Mouse (Mus musculus) testis, postnatal 14 days (tissue): ENCODE measurements around the gene Hapln3.

Experiments
- DNase-seq: peaks from one replicate; pipeline ENCODE4 v3.0.0; 2021; ENCODE audit warnings: low spot score

Gene Hapln3

GRCm38 (mm10) chr7:79130843-79131444 is at the start of gene Hapln3:
TSS of gene Hapln3 (minus strand) at chr7:79131018.
- DNase-seq, result no peak

DNA sequence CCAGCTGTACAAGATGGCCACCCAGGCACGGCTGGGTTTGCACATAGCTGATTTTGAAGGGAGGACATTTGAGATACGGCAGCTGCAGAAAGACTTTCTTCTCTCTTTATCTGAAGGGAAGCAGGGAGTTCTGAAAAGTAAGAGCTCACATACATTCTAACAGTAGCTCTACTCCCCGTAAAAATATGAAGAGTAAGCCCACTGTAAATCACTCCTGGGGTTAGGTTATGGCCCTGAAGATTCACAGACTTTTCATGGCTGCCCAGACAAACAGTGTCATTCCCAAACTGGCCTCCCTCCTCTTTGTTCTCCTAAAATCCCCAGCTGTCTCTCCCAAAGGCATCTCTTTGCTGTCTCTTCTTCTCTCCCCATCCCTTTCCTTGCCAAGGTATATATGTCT is 43.0 kb upstream of the Hapln3 start:
- DNase-seq, result no peak

DNA sequence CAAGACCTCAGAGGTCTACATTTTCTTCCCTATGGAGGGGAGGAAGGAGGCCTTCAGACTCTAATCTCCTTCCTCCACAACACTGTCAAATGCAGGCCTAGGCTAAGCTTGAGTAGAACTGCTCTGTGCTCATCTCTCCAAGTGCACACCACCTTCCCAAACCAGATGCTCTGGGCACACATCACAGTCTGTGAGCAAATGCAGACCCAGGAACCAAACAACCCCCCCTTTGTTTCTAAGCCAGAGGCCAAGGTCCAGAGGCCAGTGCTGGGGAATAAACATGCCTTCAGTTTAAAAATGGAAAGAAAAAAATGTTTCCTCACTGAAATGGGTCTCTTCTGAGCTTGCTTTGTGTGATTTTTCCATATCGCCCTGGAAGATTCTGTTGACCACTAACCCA is 41.0 kb upstream of the Hapln3 start:
- DNase-seq, result no peak

DNA sequence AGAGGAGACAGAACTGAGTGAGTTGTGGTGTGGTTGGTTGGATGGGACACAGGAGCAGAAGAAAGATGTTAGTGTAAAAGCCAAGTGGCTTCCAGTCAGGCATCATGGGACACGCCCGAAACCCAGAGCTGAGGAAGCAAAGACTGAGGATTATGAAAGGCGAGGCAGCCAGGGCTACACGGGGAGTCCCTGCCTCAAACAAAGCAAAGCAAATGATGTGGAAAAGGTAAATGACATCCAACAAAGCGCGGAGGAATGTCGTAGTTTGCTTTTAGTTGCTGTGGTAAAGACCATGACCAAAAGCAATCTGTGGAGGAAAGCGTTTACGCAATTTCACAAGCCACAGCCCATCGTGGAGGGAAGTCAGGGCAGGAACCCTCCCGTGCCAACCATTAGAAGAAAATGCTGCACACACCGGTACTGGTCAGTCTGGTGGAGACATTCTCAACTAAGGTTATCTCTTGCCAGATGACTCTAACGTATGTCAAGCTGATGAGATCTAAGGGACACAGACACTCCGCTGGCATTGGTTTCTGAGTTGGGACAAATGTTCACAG is 36.3 kb upstream of the Hapln3 start:
- no peak for DNase-seq

DNA sequence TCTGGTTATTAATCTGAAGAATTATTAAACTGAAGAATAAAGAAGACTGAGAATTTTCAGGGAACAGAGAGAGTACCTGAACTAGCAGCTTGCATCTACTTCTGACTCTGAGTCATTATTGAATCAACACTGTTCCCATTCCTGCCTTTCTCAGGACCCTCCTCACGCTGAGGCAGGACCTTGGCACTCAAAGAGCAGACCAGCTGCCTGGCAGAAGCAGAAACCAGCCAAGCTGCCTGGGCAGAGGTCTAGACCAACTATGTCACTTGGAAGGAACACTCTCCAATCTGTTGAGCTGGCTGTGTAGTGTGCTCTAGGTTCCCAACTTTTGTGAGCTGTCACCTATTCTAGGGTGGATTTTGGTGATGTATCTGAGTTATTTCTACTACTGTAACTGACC is 28.6 kb upstream of the Hapln3 start:
- no peak for DNase-seq

DNA sequence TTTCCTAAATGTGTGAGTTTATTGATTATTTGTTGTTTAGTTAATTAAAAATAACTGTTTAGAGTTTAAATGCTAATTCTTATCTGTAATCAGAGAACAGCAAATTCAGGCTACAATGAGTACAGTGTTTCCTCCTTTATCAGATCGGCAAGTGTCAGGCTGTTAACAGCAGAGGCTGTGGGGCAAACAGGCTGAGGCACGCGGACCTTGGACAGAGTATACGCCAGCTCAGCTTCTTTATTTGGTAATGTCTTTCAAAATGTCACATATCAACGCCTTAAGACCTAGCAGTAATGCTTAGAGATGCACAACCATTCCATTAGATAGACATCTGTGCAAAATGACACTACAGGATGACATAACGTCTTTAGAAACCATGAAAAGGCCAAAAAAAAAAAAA is 18.7 kb upstream of the Hapln3 start:
- DNase-seq, result no peak

DNA sequence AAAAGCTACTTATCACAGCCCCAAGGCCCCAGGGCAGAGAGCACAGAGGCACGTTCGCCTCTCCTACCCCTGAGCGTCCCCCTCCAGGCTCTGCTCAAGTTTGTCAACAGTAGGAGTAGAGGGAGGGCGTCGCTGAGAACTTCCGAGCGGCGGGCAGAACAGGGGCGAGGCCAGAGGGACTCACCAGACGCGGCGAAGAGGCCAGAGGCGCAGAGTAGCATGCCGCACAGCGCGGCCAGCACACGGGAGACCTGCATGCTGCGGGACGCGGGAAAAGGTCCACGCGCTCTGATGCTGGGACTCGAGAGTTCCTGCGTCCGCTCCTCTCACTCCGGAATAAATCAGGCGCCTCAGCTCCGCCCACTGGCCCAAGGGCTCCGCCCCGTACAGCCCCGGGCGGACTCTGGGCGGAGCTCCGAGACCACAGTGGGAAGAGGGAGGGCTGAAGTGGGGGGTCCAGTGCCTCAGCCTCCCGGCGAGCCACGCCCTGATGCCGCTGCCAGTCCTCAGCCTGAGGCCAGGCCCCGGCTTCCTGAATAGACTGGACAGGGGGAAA is 18.0 kb upstream of the Hapln3 start, which contains the start of gene Mfge8:
TSS of gene Mfge8 (minus strand) at position 350 of the 556 bp plus-strand sequence.
- DNase-seq, result peak; percentile 87

GRCm38 (mm10) chr7:79147931-79148653 is 17.3 kb upstream of the Hapln3 start:
- DNase-seq, result no peak

DNA sequence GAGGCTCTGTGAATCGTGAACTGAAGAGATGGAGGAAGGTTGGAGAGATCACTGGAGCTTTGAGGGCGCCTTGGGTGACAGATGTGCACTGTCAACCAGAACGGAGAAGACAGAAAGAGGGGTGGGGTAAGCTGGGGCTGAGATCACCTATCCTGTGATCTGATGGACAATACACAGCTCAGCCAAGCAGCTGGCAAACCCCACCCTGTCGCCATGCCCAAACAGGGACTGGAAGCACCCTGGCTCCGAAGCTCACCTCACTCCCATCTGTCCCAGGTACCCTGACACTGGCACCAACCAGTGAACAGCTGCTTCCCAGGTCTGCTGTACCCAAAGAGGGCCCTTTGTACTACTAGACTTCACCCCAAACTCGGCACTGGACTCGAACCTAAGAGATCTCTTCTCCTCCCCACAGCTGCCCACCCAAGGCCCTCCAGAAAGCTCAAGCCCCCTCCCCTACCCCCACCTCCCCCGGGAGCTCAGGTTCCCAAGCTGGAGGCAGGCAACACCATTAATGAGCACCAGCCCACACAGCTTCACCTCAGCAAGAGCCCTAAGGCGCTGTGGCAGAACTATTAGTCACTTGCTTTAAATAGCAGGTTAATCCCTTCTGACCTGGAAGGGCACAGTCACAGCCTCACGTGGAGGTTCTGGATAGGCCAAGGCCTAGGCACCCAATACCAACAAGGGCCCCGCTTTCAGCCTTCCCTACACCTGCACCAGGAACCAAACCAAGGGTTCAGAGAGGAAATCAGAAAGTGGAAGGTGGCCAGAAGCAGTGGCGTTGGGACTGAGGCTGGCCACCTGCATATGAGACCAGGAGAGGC is 16.4 kb upstream of the Hapln3 start:
- DNase-seq, result no peak

DNA sequence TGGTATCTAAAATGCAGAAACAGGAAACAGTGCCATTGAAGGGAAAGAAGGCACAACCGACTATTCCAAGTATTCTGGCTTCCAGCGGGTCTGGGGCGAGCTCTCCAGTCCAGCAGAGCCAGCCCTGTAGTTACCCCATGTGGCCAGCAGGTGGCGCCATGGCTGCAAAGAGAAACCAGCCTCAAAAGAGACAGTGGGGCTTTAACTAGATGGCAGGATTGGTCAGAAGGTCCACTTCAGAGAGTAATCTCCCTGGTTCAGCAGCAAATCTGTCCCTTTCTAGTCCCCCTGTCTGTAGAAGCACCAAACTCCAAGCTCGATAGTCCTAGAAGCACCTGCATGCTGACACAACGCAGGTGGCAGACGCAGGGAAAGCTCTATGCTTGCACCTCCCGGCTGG is 10.1 kb upstream of the Hapln3 start:
- DNase-seq, result peak; percentile 68

GRCm38 (mm10) chr7:79139891-79140591 is 9.2 kb upstream of the Hapln3 start:
- DNase-seq, result no peak

DNA sequence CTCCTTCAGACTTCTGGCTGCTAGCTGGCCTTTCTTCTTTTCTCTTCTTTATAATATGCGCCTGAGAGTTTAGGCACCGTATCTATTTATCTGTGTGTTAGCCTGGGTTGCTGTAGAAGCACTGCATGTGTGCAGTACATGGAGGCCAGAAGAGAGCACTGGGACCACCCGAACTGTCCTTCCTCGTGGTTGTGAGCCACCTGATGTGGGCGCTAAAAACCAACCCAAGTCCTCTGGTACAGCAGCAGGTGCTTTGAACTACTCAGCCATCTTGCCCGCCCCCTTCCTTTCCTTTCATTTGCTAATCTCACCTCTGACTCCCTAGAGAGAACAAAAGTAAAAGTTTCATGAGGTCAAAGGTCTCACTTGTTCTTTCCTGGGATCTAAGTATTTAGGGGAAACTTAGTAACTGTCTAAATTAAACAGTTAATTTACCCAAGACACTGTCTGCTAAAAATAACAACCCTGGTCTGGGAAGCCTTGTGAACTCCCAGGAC is 8.6 kb upstream of the Hapln3 start:
- DNase-seq, result no peak

DNA sequence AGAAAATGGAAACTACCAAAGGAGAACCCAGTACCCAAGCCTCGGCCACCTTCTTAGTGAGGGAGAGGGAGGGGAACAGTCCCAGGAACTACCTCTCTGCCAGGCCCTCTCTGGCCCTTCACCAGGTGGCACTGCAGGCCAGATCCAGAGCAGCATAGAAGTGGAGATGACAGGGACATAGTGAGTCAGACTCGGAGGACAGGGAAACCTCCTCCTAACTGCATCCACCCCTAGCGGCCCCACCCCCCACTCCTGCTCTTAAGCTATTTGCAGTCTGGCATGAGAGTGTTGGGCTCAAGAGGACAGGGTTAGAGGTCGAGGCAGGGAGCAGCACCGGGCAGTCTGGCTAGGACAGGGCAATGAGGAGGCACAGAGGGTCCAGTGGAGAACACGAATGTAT is 2.6 kb upstream of the Hapln3 start:
- DNase-seq, result no peak

DNA sequence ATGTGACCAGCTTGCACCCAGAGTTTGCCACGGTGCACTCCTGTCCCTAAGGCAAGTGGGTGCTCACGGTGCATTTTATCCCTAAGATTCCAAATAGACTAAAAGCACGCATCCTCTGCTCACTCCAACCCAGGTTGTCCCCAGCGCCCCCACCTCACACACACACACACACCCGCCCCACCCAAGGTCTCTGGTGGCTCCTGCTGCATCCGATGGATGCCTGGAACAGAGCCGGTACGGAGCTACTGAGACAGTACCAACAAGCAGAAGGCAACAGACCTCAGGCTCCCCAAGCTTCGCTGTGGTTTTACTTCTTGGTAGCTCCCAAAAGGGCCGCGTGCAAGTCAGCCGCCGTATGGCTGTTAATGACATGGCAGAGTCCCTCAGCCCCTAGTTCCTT is 433 bp downstream of the Hapln3 start:
- no peak for DNase-seq

DNA sequence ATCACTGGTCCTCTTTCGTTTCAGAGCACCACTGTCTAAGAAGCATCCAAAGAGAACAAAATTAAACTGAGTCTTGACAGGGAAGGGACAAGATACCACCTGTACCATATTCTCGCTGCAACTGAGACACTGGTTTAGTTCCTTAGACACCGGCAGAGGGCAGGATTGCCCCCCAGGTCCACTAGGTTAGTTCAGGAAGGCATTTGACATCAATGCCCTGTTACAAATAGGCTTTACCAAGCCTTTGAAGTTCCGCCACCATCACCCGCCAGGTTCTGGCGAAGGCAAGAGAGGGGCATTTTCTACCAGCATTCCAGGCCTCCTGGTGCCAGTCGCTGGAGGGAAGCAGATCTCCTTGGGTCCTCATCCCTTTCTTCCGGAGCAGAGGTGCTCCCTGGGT is 935 bp downstream of the Hapln3 start:
- no peak for DNase-seq

DNA sequence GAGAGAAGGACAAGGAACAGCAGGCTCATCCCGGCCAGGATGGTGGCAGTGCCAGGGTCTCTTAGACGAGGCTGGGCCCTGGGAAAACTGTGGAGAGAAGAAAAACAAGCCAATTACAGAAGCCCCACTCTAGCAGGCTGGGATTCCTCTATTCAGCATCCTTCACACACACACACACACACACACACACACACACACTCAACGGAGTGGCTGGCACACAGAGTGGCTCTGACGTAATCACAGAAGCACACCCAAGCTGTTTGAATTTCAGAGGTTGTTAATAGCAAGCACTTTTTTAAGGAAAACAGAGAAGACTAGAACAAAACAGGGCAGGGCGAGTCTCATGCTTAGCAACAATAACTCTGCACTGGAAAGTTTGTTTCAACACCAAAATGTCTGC is 7.4 kb downstream of the Hapln3 start:
- DNase-seq, result no peak

- DNase-seq, result no peak
Measured at GRCm38 (mm10) chr7:79113848-79114247, 17.0 kb downstream of the Hapln3 start.

DNA sequence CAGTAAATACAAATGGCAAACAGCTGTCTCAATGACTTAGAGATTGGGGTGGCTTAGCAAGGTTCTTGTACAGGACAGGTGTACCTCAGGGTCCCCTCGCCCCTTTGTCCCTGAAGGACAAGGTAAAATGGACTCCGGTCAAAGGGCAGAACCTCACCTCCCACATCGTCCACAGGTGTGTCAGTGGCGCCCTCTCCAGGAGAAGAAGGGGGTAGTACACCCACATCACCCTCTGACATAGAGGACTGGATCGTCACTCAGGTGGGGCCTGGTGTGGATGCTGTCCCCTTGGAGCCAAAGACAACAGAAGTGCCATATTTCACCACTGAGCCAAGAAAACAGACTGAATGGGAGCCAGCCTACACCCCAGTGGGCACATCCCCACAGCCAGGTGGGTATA is 34.3 kb downstream of the Hapln3 start:
- DNase-seq, result no peak

DNA sequence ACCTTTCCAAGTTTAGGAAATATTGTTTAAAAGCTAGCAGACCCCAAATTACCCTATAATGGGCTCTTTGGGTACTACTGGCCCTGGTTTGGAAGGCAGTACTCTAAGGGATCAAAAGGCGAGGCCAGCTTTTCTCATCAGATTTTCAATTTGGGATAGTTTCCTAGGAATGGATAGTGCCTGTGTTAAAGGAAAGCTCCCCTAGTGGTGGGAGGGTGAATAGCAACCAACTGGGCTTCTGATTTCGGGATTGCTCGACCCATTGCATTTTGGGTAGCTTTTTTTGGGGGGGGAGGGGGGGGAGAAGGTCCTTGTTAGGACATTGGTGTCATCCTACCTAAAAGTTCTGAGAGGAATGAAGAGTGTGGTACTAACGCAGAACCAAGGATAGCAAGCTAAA is 41.7 kb downstream of the Hapln3 start:
- DNase-seq, result peak; percentile 19

- DNase-seq, result no peak
Measured at GRCm38 (mm10) chr7:79080572-79081399, 50.0 kb downstream of the Hapln3 start.

DNA sequence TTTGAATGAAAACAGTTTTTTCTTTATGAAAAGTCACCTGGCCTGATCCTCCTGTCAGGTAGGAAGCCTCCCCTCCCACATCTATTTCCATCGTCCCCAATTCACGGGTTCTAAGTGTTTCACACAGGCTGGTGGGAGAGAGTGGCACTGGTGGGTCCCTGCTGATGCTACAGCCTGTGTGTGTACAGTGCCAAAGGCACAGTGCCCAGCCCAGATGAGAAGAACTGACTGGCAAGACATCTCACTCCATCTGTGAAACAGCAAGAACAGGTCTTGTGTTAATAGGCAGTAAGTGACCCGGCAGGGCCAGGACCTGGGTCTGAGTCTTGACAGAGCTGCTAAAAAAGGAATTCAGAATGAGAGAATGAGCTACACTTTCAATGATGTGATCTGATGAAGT is 51.6 kb downstream of the Hapln3 start:
- no peak for DNase-seq
